Mouse (Mus musculus) c-Kit-negative CD71-positive TER-119-positive erythroid progenitor cells, embryonic 14.5 days (primary cell): ENCODE measurements around the gene Kcnh7.

ENCODE experiments used
- DNase-seq: peaks from one replicate; pipeline ENCODE4 v3.0.0-alpha.2; 2013; ENCODE audit warnings: low read depth, low spot score

The Kcnh7 gene

GRCm38 (mm10) chr2:62935273-62935874 lies 248.7 kb downstream of the Kcnh7 start:
- DNase-seq = no peak

DNA sequence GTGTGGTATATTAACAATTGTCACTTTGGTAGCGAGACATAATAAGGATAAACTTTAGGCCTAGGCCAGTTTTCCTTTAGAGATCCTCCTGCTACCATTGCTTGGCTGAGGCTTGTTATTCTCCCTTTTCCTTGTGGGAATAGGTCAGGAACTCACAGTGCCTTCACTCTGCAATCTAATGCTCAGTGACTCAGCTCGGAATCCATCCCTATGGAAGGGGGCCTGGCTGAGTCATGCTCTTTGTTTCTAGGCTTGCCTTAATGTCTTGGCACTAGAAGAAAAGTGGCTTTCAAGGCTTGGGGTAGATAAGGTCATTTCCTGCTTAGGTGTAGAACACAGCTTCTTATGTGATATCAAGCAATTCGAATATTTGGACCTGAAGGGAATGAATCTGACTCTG lies 255.6 kb downstream of the Kcnh7 start:
- no peak for DNase-seq

GRCm38 (mm10) chr2:62928065-62928464 lies 256.0 kb downstream of the Kcnh7 start:
- no peak for DNase-seq

GRCm38 (mm10) chr2:62923803-62924202 lies 260.3 kb downstream of the Kcnh7 start:
- no peak for DNase-seq

GRCm38 (mm10) chr2:62907688-62908087 lies 276.4 kb downstream of the Kcnh7 start:
- no peak for DNase-seq

DNA sequence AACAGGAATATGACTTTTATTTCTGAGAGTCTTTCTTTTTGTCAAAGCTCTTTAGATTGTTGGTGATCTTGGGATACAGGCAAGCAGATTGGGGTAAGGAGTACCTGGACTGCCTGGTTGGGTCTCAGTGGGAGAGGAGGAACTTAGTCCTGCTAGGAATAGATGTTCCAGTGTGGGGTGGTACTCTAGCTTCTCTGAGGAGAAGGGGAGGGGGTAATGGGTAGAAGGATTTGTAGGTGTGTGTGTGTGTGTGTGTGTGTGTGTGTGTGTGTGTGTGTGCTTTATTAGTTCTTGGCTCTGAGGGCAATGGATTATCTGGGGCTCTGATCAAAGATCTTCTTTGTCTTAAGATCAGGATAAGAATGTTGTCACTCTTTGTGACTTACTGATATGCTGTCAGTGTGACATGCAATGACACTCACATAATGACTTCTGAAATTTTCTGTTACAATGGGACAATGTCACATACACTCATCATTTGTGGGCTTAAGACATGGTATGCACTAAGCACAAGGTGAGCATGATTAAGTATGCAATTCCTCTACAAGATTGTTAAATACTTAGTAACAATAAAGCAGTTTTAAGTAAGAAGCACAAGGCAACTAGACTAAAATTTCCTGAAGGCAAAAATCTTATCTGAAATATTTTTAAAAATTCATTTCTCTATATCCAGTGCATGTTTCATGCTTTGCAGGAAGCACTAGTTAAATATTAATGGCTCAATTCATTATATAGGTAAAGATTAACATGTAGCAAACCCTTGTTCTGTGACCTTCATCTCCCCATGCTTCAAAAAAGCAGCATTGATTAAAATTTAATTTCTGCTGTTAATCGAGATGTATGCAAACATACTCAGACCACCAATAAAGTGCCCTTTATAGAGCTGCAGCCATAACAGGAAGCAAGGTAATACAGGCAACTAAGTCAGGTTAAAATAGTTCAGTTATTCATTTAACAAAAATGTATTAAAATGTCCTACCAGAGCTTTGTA lies 281.4 kb downstream of the Kcnh7 start:
- DNase-seq = no peak

GRCm38 (mm10) chr2:62878763-62879162 lies 305.3 kb downstream of the Kcnh7 start:
- DNase-seq = no peak

DNA sequence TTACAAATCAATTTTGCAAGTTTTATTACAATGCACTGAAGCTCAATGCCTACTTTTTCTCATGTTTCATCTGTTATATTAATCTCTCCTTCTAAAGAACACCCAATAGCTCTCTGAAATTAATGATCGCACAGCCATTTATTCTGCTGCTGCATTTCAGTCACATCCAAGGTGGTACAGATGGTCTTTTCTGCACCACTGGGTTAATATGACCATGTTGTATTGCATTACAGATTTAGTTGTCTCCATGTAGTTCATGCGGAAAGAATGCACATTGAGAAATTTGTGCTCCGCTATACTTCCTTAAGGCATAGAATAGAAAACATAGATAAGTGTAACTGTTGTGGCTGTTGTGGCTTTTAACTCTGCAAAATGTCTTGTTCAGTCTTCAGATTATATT lies 328.7 kb downstream of the Kcnh7 start:
- DNase-seq = no peak

- no peak for DNase-seq
Measured at GRCm38 (mm10) chr2:62842630-62843029, 341.5 kb downstream of the Kcnh7 start.

- no peak for DNase-seq
Measured at GRCm38 (mm10) chr2:62834261-62834660, 349.8 kb downstream of the Kcnh7 start.

DNA sequence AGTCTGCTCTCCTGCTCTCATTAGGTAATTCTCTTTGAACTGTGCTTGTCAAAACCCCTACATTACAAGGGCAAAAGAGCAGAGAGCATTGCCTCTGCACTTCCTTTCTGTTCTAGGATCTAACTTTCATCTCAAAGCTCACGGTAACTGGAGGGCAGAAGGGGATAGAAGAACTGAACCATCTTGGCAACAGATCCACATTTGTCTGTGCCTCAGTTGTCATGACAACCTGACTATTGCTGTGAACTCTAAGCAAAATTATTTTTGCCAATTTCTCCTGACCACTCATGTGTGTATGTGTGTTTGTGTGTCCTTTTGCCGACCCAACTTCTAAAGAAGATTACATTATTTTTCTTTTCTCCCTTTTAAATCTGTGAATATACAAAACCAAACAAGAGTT lies 364.9 kb downstream of the Kcnh7 start:
- DNase-seq = no peak

DNA sequence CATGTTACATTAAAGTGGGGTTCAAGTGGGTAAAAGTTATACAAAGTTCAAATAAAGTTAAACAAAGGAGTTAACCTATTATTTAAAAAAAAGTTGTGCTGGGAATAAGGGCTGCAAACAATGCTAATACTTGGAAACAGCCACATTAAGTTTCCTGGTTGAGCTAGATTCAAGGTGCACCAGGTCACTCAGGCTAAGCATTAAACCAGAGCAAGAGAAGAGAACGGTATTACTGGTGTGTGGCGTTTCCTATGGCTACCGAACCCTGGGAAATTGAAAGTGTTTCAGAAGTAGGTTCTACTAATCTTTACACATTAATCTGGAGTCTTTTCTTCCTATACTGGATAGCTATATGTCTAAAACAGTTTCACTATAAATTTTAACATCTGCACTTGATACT lies 368.1 kb downstream of the Kcnh7 start:
- no peak for DNase-seq

- DNase-seq = no peak
Measured at GRCm38 (mm10) chr2:62808813-62809212, 375.3 kb downstream of the Kcnh7 start.

DNA sequence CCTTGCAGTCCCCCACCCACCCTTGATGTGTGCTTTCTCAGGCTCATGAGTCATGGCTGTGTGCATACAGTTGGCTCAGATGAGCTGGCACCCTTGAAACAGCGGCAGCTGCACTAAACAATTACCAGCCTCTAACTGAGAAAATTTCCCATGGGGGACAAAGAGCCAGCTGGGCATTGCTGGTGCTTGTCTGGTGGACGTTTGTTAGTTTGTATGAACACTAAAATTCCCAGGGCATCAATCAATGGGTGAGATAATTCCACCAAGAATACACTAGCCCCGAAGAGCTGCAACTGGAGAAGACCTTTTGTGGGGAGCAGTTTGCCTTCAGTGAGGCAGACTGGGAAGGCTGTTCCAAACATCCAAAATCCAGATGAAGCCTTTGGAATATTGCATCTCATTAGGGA lies 376.6 kb downstream of the Kcnh7 start:
- no peak for DNase-seq

DNA sequence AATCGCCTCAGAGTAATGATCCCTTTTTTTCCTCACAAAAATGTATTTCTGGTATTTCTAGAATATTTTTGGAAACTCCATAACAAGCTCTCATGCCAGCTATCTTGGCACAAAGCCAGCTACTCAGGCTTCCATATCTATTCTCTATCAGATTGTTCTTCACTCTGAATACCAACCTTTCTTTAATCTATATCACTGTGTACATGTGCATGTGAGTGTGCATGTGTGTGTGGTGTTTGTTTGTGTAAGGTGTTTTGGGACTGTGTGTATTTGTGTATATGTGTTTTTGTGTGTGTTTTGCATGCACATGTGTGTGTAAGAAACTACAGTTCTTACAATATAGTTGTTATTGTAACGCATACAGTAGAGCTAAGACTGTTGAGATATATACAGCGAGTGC lies 377.2 kb downstream of the Kcnh7 start:
- DNase-seq = no peak

DNA sequence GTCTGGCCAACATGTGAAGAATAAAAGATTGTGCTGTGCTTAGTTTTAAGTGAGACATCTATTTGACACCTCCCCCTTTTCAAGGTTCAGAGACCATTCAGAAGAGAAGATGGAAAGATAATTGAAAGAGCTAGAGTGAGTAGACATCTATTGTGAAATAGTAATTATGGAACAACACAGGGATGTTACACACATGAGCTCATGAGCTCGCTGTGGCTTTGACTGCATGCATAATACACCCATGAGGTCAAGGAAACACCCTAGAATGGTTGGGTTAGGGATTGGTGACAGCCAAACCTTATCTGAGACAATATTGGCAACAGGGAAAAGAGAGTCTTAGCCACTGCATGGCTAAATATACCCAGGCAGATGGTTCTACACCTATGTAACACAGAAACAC lies 380.1 kb downstream of the Kcnh7 start:
- no peak for DNase-seq

- no peak for DNase-seq
Measured at GRCm38 (mm10) chr2:62784460-62785038, 399.5 kb downstream of the Kcnh7 start.

DNA sequence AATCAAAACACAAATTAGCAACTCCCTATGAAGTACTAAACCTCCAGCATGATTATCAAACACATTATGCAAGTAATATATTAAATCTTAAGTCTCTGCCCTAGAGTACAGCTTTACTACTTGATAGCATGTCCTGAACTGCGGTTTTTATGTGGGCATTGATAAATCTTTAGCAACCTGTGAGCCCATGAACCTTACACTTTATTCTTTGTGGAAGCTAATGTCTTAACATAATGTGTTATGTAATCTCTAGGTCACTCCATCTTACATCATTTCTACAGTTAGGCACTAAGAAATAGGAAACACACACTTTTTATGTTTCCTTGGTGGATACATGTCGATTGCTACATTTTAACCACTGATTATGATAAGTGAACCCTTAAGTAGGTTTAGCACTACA lies 437.8 kb downstream of the Kcnh7 start:
- no peak for DNase-seq

GRCm38 (mm10) chr2:62743098-62743497 lies 441.0 kb downstream of the Kcnh7 start:
- DNase-seq = no peak

DNA sequence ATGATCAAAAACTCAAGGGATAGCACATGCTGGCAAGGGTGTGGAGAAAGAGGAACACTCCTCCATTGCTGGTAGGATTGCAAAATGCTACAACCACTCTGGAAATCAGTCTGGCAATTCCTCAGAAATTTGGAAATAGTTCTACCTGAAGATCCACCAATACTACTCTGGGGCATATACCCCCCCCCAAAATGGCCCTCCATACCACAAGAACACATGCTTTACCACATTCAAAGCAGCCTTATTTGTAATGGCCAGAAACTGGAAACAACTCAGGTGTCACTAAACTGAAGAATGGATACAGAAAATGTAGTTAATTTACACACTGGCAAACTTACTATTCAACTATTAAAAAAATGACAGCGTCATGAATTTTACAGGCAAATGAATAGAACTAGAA lies 453.4 kb downstream of the Kcnh7 start:
- DNase-seq = no peak

DNA sequence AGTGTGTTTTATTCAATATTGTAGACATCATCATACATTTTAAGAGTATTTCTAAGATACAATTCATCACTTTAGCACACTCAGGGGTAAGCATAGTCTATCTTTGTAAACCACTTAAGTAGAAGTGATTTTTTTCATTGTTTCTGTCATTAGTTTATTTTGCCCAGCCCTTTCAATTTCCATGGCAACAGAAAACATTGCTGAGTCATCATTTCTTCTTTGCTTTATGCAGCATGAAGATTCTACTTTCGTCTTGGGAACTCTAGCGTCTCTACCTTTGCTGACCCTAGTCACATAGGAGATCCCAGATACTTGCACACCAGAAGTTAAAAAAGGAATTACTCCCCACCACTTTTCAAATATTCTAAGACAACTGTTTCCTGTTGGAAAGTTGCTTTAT lies 456.4 kb downstream of the Kcnh7 start:
- no peak for DNase-seq

DNA sequence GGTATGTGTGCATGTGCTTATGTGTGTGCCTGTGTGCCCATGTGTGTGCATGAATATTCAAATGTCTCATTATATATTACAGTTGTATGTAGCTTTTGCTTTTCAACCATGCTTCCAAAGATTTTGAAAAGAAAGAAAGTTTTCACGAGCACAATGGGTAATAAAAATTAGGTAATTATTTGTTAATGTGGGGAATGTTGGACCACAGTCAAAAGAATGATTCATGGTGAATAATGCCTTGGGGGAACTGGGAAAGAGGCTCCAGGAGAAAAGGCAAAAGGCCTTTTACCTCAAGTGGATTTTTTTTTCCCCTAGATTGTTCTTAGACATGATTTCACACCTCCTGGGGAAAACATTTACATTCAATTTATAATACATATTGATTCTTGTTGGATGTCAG lies 458.1 kb downstream of the Kcnh7 start:
- DNase-seq = no peak

- DNase-seq = no peak
Measured at GRCm38 (mm10) chr2:62718411-62718810, 465.7 kb downstream of the Kcnh7 start.
